ENCODE assay signal across 1 mouse cellular context in genomic region chr2:167954928-167955327, GRCm38 (mm10).
TF ChIP-seq lines count a peak whose summit lies in the region.

No protein-coding gene starts in this region.

TF ChIP-seq in CH12.LX, 34 proteins besides CTCF, POLR2A, EP300 and RAD21 (continued from another document):
- TF ChIP-seq MAFK (IDR thresholded peaks at IDR 0.05; ENCODE audit: insufficient replicate concordance, low read length) (no peak), USF2 (conservative IDR thresholded peaks at IDR 0.05; ENCODE audit: low read depth, low read length) (no peak), CHD2 (IDR thresholded peaks at IDR 0.05; ENCODE audit: low read length) (no peak), IRF4 (IDR thresholded peaks at IDR 0.05; ENCODE audit: low read depth, low read length) (peak; percentile 76), NELFE (IDR thresholded peaks at IDR 0.05; ENCODE audit: low read depth, low read length) (no peak), ETS1 (conservative IDR thresholded peaks at IDR 0.05; ENCODE audit: low read depth, low read length) (peak; percentile 84), USF1 (IDR thresholded peaks at IDR 0.05; ENCODE audit: low read depth, low read length) (peak; percentile 32), ZKSCAN1 (IDR thresholded peaks at IDR 0.05; ENCODE audit: borderline replicate concordance, low read depth, low read length) (no peak), ZMIZ1 (IDR thresholded peaks at IDR 0.05; ENCODE audit: low read depth, low read length) (peak; percentile 34; the same call in 1 of the 2 replicates), POLR2AphosphoS2 (IDR thresholded peaks at IDR 0.05; ENCODE audit: low read depth, low read length) (no peak), GABPA (IDR thresholded peaks at IDR 0.05; ENCODE audit: insufficient replicate concordance, low read depth, low read length) (no peak), ZC3H11A (IDR thresholded peaks at IDR 0.05; ENCODE audit: low read depth, low read length) (no peak), HCFC1 (IDR thresholded peaks at IDR 0.05; ENCODE audit: low read depth, low read length) (no peak; the same call in 1 of the 2 replicates), BHLHE40 (IDR thresholded peaks at IDR 0.05; ENCODE audit: low read depth, low read length) (peak; percentile 67), JUND (conservative IDR thresholded peaks at IDR 0.05; ENCODE audit: low read depth, low read length) (no peak), MAZ (IDR thresholded peaks at IDR 0.05; ENCODE audit: low read depth, low read length) (0 out of 2 replicates have a peak, but pooled peaks have one; percentile 28)
